In the genomic region with DNA sequence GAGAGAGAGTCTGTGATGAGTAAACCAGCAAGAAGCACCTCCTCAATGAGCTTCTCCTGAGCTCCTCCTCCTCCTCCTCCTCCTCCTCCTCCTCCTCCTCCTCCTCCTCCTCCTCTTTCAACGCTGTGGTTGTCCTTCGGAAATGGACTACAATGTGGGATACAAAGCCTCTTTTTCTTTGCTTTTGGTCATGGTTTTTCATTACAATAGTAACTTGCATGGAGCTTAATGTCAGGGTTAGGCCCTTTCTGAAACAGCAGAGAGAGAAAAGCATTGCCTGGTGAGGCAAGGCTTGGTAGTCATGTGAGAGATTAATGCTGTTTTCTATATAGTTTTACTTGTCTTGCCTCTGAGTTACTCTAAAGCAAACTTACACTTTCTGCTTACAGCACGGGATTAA, we compare ENCODE assay signal across 29 mouse cellular contexts.
"Had no signal": no experiment of that assay in that cellular context is flagged by ENCODE, and none has a peak within 500 bp of the region (broad histone marks: within the 10 kb centered on the region; RNA-seq: fewer than 3 reads in every experiment).

No protein-coding gene starts in this region.

- H3K9ac ChIP-seq: embryonic facial prominence, embryonic 12.5 days; embryonic facial prominence, embryonic 13.5 days; embryonic facial prominence, embryonic 15.5 days; forebrain, embryonic 12.5 days; forebrain, embryonic 13.5 days; forebrain, embryonic 15.5 days; forebrain, postnatal 0 days had no signal

- H3K9me3 ChIP-seq: embryonic facial prominence, embryonic 10.5 days; embryonic facial prominence, embryonic 12.5 days; embryonic facial prominence, embryonic 13.5 days; embryonic facial prominence, embryonic 15.5 days; forebrain, embryonic 10.5 days; forebrain, embryonic 12.5 days; forebrain, embryonic 13.5 days; forebrain, embryonic 15.5 days had no signal

- H3K36me3 ChIP-seq: embryonic facial prominence, embryonic 10.5 days; embryonic facial prominence, embryonic 12.5 days; embryonic facial prominence, embryonic 13.5 days; embryonic facial prominence, embryonic 15.5 days; forebrain, embryonic 10.5 days; forebrain, embryonic 12.5 days; forebrain, embryonic 15.5 days had no signal

- ATAC-seq: forebrain, embryonic 13.5 days; forebrain, embryonic 14.5 days; forebrain, embryonic 15.5 days; forebrain, embryonic 16.5 days; forebrain, postnatal 0 days had no signal

- H3K27me3 ChIP-seq: embryonic facial prominence, embryonic 12.5 days; embryonic facial prominence, embryonic 13.5 days; embryonic facial prominence, embryonic 15.5 days; forebrain, embryonic 12.5 days; forebrain, embryonic 13.5 days; forebrain, embryonic 15.5 days had no signal

- H3K27ac ChIP-seq: embryonic facial prominence, embryonic 10.5 days; embryonic facial prominence, embryonic 12.5 days; embryonic facial prominence, embryonic 13.5 days; embryonic facial prominence, embryonic 15.5 days; forebrain, embryonic 10.5 days; forebrain, embryonic 12.5 days; forebrain, embryonic 13.5 days; forebrain, embryonic 15.5 days; gastrocnemius, adult 2 months; heart, adult 2 months had no signal

- H3K4me1 ChIP-seq: embryonic facial prominence, embryonic 10.5 days; embryonic facial prominence, embryonic 12.5 days; embryonic facial prominence, embryonic 13.5 days; embryonic facial prominence, embryonic 15.5 days; forebrain, embryonic 10.5 days; forebrain, embryonic 12.5 days; forebrain, embryonic 13.5 days; forebrain, embryonic 15.5 days had no signal

- H3K4me3 ChIP-seq: embryonic facial prominence, embryonic 10.5 days; embryonic facial prominence, embryonic 12.5 days; embryonic facial prominence, embryonic 13.5 days; embryonic facial prominence, embryonic 15.5 days; erythroblast, embryonic 14.5 days; forebrain, embryonic 10.5 days; forebrain, embryonic 12.5 days; forebrain, embryonic 13.5 days; forebrain, embryonic 15.5 days; gastrocnemius, adult 2 months; heart, adult 2 months had no signal

- H3K4me2 ChIP-seq: embryonic facial prominence, embryonic 12.5 days; embryonic facial prominence, embryonic 13.5 days; embryonic facial prominence, embryonic 15.5 days; forebrain, embryonic 12.5 days; forebrain, embryonic 13.5 days; forebrain, embryonic 15.5 days had no signal

- DNase-seq: cerebellum, adult 2 months; cerebellum, adult 8-10 months; cerebellum, adult 9-10 months; cerebellum, adult 9-11 months; cerebellum, postnatal 10 days; cerebellum, postnatal 14 days; cerebellum, postnatal 25 days; cerebellum, postnatal 36 days; embryo, embryonic 11 days; forebrain, postnatal 0 days; gastrocnemius, adult 2 months; gastrocnemius, postnatal 10 days; gastrocnemius, postnatal 14 days; gastrocnemius, postnatal 25 days; gastrocnemius, postnatal 36 days; heart, adult 11 months; heart, adult 18-20 months; heart, adult 2 months had no signal
